Mouse (Mus musculus) heart, embryonic 12.5 days (tissue): ENCODE data around the gene Slc16a6. TPM values are rescaled to one million over a fixed set of nuclear protein-coding genes. Genes with fewer than 3 reads are reported as not detected.

ENCODE experiments used
- ATAC-seq: fragments of 200-750 bp; cut with Nextera tagmentation; 2 replicates; pipeline ENCODE4 v1.8.0; 2017; ENCODE audit warnings: moderate TSS enrichment, moderate library complexity; ENCODE audit not compliant: insufficient number of reproducible peaks, low FRiP score
- H3K27ac ChIP-seq: fragments of 300-500 bp; sonication (generic); 2 replicates; pipeline ENCODE4 v1.5.1; 2016; ENCODE audit warnings: mild to moderate bottlenecking, moderate library complexity; ENCODE audit not compliant: poor library complexity, severe bottlenecking
- H3K27me3 ChIP-seq: fragments of 300-500 bp; sonication (generic); replicated peaks from 2 replicates; pipeline ENCODE4 v1.6.1; 2016; ENCODE audit warnings: mild to moderate bottlenecking, moderate library complexity
- H3K36me3 ChIP-seq: fragments of 300-500 bp; sonication (generic); 2 replicates; pipeline ENCODE4 v1.6.1; 2016; ENCODE audit warnings: mild to moderate bottlenecking, moderate library complexity
- H3K4me1 ChIP-seq: fragments of 300-500 bp; sonication (generic); replicated peaks from 2 replicates; pipeline ENCODE4 v1.6.1; 2016; ENCODE audit warnings: mild to moderate bottlenecking
- H3K4me2 ChIP-seq: fragments of 300-500 bp; sonication (generic); 2 replicates; pipeline ENCODE4 v1.6.1; 2016; ENCODE audit warnings: mild to moderate bottlenecking, moderate library complexity
- H3K4me3 ChIP-seq: fragments of 300-500 bp; sonication (generic); 2 replicates; pipeline ENCODE4 v1.5.1; 2016; ENCODE audit warnings: mild to moderate bottlenecking
- H3K9ac ChIP-seq: fragments of 300-500 bp; sonication (generic); 2 replicates; pipeline ENCODE4 v1.6.1; 2016; ENCODE audit warnings: mild to moderate bottlenecking, moderate library complexity
- H3K9me3 ChIP-seq: fragments of 300-500 bp; sonication (generic); replicated peaks from 2 replicates; pipeline ENCODE4 v1.6.1; 2016; ENCODE audit warnings: mild to moderate bottlenecking, moderate library complexity
- WGBS: fragments of 180-500 bp; shearing (Covaris S2); methylation state at CpG from one replicate; pipeline ENCODE4 v1.1.7; 2016; 5-methylcytosine and 5-hydroxymethylcytosine counted together
- polyA plus RNA-seq: library from polyadenylated mRNA; unstranded; fragments of >200 nt; fragmentation: Nextera tagmentation; extraction: Ambion mirVana; gene quantifications from 2 replicates; pipeline ENCODE4 v1.2.1, GENCODE M21; 2016

The Slc16a6 gene
- 10.9 and 11.9 TPM in 2 replicates for polyA plus RNA-seq

GRCm38 (mm10) chr11:109473171-109474085, at the start of gene Slc16a6, which contains the start of gene Arsg:
Gene Slc16a6 (minus strand): TSS chr11:109473598.
Gene Arsg (plus strand): TSS chr11:109473374.
- no peaks in the 10 kb centered on the region for H3K36me3 ChIP-seq
- ATAC-seq, result peak; percentile 90
- H3K9me3 ChIP-seq, result no peaks in the 10 kb centered on the region
- H3K4me2 ChIP-seq, result peak within 1 kb of the TSS; percentile 79
- peak within 1 kb of the TSS; percentile 96 for H3K9ac ChIP-seq
- H3K4me1 ChIP-seq, result peaks cover 31% of the 10 kb centered on the region
- H3K4me3 ChIP-seq, result peak within 1 kb of the TSS; percentile 91
- under 1% methylated on average over 111 of the region's 111 CpGs for WGBS
- H3K27me3 ChIP-seq, result no peaks in the 10 kb centered on the region
- peak within 1 kb of the TSS; percentile 94 for H3K27ac ChIP-seq

- Histone ChIP-seq H3K27ac (no peak overlapping the region), H3K9ac (no peak overlapping the region), H3K4me3 (no peak overlapping the region), H3K4me2 (no peak overlapping the region), H3K4me1 (no peaks in the 10 kb centered on the region), H3K36me3 (no peaks in the 10 kb centered on the region), H3K9me3 (no peaks in the 10 kb centered on the region), H3K27me3 (0 out of 2 replicates have a peak, but pooled peaks cover 3% of the 10 kb centered on the region)
- no peak for ATAC-seq
- WGBS, result 26% methylated on average over 7 of the region's 7 CpGs
These were observed 47.6 kb upstream of the Slc16a6 start for GRCm38 (mm10) chr11:109520958-109521357.

- 83% methylated on average over 3 of the region's 3 CpGs for WGBS
- no peak for ATAC-seq
These were observed 44.4 kb upstream of the Slc16a6 start for GRCm38 (mm10) chr11:109517816-109518215.

GRCm38 (mm10) chr11:109517330-109517729, 43.9 kb upstream of the Slc16a6 start:
- H3K4me2 ChIP-seq, result no peak overlapping the region

More at GRCm38 (mm10) chr11:109517816-109518215, 44.4 kb upstream of the Slc16a6 start:
- Histone ChIP-seq H3K27me3 (0 out of 2 replicates have a peak, but pooled peaks cover 3% of the 10 kb centered on the region), H3K27ac (no peak overlapping the region), H3K4me1 (no peaks in the 10 kb centered on the region), H3K4me3 (no peak overlapping the region), H3K36me3 (no peaks in the 10 kb centered on the region), H3K4me2 (no peak overlapping the region), H3K9ac (no peak overlapping the region), H3K9me3 (no peaks in the 10 kb centered on the region)

GRCm38 (mm10) chr11:109514064-109514612, 40.7 kb upstream of the Slc16a6 start:
- Histone ChIP-seq H3K4me3 (no peak overlapping the region), H3K27ac (no peak overlapping the region), H3K4me1 (no peaks in the 10 kb centered on the region), H3K9me3 (peaks cover 3% of the 10 kb centered on the region), H3K36me3 (no peaks in the 10 kb centered on the region), H3K27me3 (0 out of 2 replicates have a peak, but pooled peaks cover 3% of the 10 kb centered on the region), H3K9ac (no peak overlapping the region), H3K4me2 (no peak overlapping the region)
- ATAC-seq, result no peak
- 77% methylated on average over 3 of the region's 3 CpGs for WGBS

More at GRCm38 (mm10) chr11:109517330-109517729, 43.9 kb upstream of the Slc16a6 start:
- H3K4me1 ChIP-seq, result no peaks in the 10 kb centered on the region
- 0 out of 2 replicates have a peak, but pooled peaks cover 3% of the 10 kb centered on the region for H3K27me3 ChIP-seq
- 81% methylated on average over 11 of the region's 11 CpGs for WGBS
- no peak for ATAC-seq
- H3K9ac ChIP-seq, result no peak overlapping the region
- no peaks in the 10 kb centered on the region for H3K36me3 ChIP-seq
- no peak overlapping the region for H3K4me3 ChIP-seq
- H3K27ac ChIP-seq, result no peak overlapping the region
- no peaks in the 10 kb centered on the region for H3K9me3 ChIP-seq

- Histone ChIP-seq H3K4me1 (no peaks in the 10 kb centered on the region), H3K4me2 (no peak overlapping the region), H3K36me3 (no peaks in the 10 kb centered on the region), H3K27me3 (0 out of 2 replicates have a peak, but pooled peaks cover 3% of the 10 kb centered on the region), H3K9me3 (peaks cover 3% of the 10 kb centered on the region), H3K27ac (no peak overlapping the region), H3K4me3 (no peak overlapping the region), H3K9ac (no peak overlapping the region)
- ATAC-seq, result no peak
- 83% methylated on average over 16 of the region's 16 CpGs for WGBS
These were observed 39.7 kb upstream of the Slc16a6 start for GRCm38 (mm10) chr11:109512995-109513675.

GRCm38 (mm10) chr11:109507068-109507467, 33.7 kb upstream of the Slc16a6 start:
- H3K27ac ChIP-seq, result no peak overlapping the region
- no peak for ATAC-seq
- H3K36me3 ChIP-seq, result no peaks in the 10 kb centered on the region
- peaks cover 5% of the 10 kb centered on the region; the same call in 1 of the 2 replicates for H3K4me1 ChIP-seq
- H3K9me3 ChIP-seq, result peaks cover 3% of the 10 kb centered on the region
- no peaks in the 10 kb centered on the region for H3K27me3 ChIP-seq
- H3K4me2 ChIP-seq, result no peak overlapping the region
- 54% methylated on average over 3 of the region's 3 CpGs for WGBS
- H3K4me3 ChIP-seq, result no peak overlapping the region
- no peak overlapping the region for H3K9ac ChIP-seq

- ATAC-seq, result no peak
- Histone ChIP-seq H3K4me3 (no peak overlapping the region), H3K4me1 (peaks cover 5% of the 10 kb centered on the region; the same call in 1 of the 2 replicates), H3K36me3 (no peaks in the 10 kb centered on the region), H3K9me3 (no peaks in the 10 kb centered on the region), H3K27me3 (no peaks in the 10 kb centered on the region), H3K4me2 (no peak overlapping the region), H3K9ac (no peak overlapping the region), H3K27ac (no peak overlapping the region)
- 87% methylated on average over 4 of the region's 4 CpGs for WGBS
These were observed 32.4 kb upstream of the Slc16a6 start for GRCm38 (mm10) chr11:109505823-109506222.

- Histone ChIP-seq H3K27me3 (no peaks in the 10 kb centered on the region), H3K4me2 (no peak overlapping the region), H3K36me3 (no peaks in the 10 kb centered on the region), H3K9ac (no peak overlapping the region), H3K9me3 (no peaks in the 10 kb centered on the region), H3K4me3 (no peak overlapping the region), H3K4me1 (peaks cover 5% of the 10 kb centered on the region; the same call in 1 of the 2 replicates), H3K27ac (no peak overlapping the region)
- ATAC-seq, result no peak
- 47% methylated on average over 9 of the region's 9 CpGs for WGBS
These were observed 31.6 kb upstream of the Slc16a6 start for GRCm38 (mm10) chr11:109504977-109505376.

GRCm38 (mm10) chr11:109500206-109500605, 26.8 kb upstream of the Slc16a6 start:
- no peak for ATAC-seq
- H3K27me3 ChIP-seq, result no peaks in the 10 kb centered on the region
- H3K9ac ChIP-seq, result no peak overlapping the region
- peaks cover 16% of the 10 kb centered on the region for H3K4me1 ChIP-seq
- H3K9me3 ChIP-seq, result no peaks in the 10 kb centered on the region
- H3K36me3 ChIP-seq, result no peaks in the 10 kb centered on the region
- WGBS, result 79% methylated on average over 5 of the region's 5 CpGs
- no peak overlapping the region for H3K27ac ChIP-seq
- no peak overlapping the region for H3K4me2 ChIP-seq
- H3K4me3 ChIP-seq, result no peak overlapping the region

- no peaks in the 10 kb centered on the region for H3K27me3 ChIP-seq
- WGBS, result 79% methylated on average over 9 of the region's 9 CpGs
- no peak overlapping the region for H3K4me2 ChIP-seq
- H3K9me3 ChIP-seq, result no peaks in the 10 kb centered on the region
- H3K27ac ChIP-seq, result no peak overlapping the region
- H3K9ac ChIP-seq, result no peak overlapping the region
- H3K4me3 ChIP-seq, result no peak overlapping the region
- peaks cover 17% of the 10 kb centered on the region for H3K4me1 ChIP-seq
- H3K36me3 ChIP-seq, result no peaks in the 10 kb centered on the region
- ATAC-seq, result no peak
These were observed 24.6 kb upstream of the Slc16a6 start for GRCm38 (mm10) chr11:109497990-109498389.
